Mouse (Mus musculus): ENCODE data around the gene Capn7. TPM values are rescaled to one million over a fixed set of nuclear protein-coding genes. Genes with fewer than 3 reads are reported as not detected.
A peak's percentile ranks its signal among the peaks of the same experiment; 100 is the strongest.

The Capn7 gene
- polyA plus RNA-seq, 1 experiment: 1.9 TPM

- Histone ChIP-seq H3K27me3 (replicated peaks) (peaks cover 53% of the 10 kb centered on the region), H3K9me3 (peaks cover 4% of the 10 kb centered on the region; the same call in 1 of the 2 replicates), H3K36me3 (replicated peaks; ENCODE audit: low read length) (no peaks in the 10 kb centered on the region), H3K4me1 (peaks cover 30% of the 10 kb centered on the region), H3K4me3 (replicated peaks) (no peak overlapping the region)
- no peak for TF ChIP-seq GATA1 (IDR thresholded peaks at IDR 0.05; ENCODE audit: borderline replicate concordance, low read length)
- no peak for TF ChIP-seq FLI1 (IDR thresholded peaks at IDR 0.05; ENCODE audit: low read length)
Observed at GRCm38 (mm10) chr14:31384366-31385323, 48.2 kb downstream of the Capn7 start.

- no peak for TF ChIP-seq GATA1 (IDR thresholded peaks at IDR 0.05; ENCODE audit: borderline replicate concordance, low read length)
- TF ChIP-seq FLI1 (IDR thresholded peaks at IDR 0.05; ENCODE audit: low read length): no peak
- H3K9me3 ChIP-seq: peaks cover 4% of the 10 kb centered on the region; the same call in 1 of the 2 replicates
- H3K4me3 ChIP-seq (replicated peaks): no peak overlapping the region
- peaks cover 30% of the 10 kb centered on the region for H3K4me1 ChIP-seq
- peaks cover 60% of the 10 kb centered on the region for H3K27me3 ChIP-seq (replicated peaks)
- H3K36me3 ChIP-seq (replicated peaks; ENCODE audit: low read length): no peaks in the 10 kb centered on the region
Observed at GRCm38 (mm10) chr14:31385406-31385805, 49.0 kb downstream of the Capn7 start.

- Histone ChIP-seq H3K4me3 (replicated peaks) (no peak overlapping the region), H3K9me3 (peaks cover 4% of the 10 kb centered on the region; the same call in 1 of the 2 replicates), H3K27me3 (replicated peaks) (peaks cover 63% of the 10 kb centered on the region), H3K4me1 (peaks cover 30% of the 10 kb centered on the region), H3K36me3 (replicated peaks; ENCODE audit: low read length) (no peaks in the 10 kb centered on the region)
- TF ChIP-seq FLI1 (IDR thresholded peaks at IDR 0.05; ENCODE audit: low read length) (no peak), GATA1 (IDR thresholded peaks at IDR 0.05; ENCODE audit: borderline replicate concordance, low read length) (no peak)
Observed at GRCm38 (mm10) chr14:31385977-31386697, 49.7 kb downstream of the Capn7 start.

- peak overlapping the region; percentile 57 for H3K4me3 ChIP-seq (replicated peaks)
- H3K9me3 ChIP-seq: peaks cover 2% of the 10 kb centered on the region; the same call in 1 of the 2 replicates
- TF ChIP-seq GATA1 (IDR thresholded peaks at IDR 0.05; ENCODE audit: borderline replicate concordance, low read length) (no peak), FLI1 (IDR thresholded peaks at IDR 0.05; ENCODE audit: low read length) (no peak)
- no peaks in the 10 kb centered on the region for H3K36me3 ChIP-seq (replicated peaks; ENCODE audit: low read length)
- H3K4me1 ChIP-seq: peaks cover 30% of the 10 kb centered on the region
- H3K27me3 ChIP-seq (replicated peaks): peaks cover 67% of the 10 kb centered on the region
Observed at GRCm38 (mm10) chr14:31387301-31387981, 51.0 kb downstream of the Capn7 start.

GRCm38 (mm10) chr14:31388086-31388872 lies 51.8 kb downstream of the Capn7 start:
- no peak for TF ChIP-seq FLI1 (IDR thresholded peaks at IDR 0.05; ENCODE audit: low read length)
- H3K27me3 ChIP-seq (replicated peaks): peaks cover 71% of the 10 kb centered on the region
- peaks cover 38% of the 10 kb centered on the region for H3K4me1 ChIP-seq
- no peak overlapping the region for H3K4me3 ChIP-seq (replicated peaks)
- no peaks in the 10 kb centered on the region for H3K36me3 ChIP-seq (replicated peaks; ENCODE audit: low read length)
- no peaks in the 10 kb centered on the region for H3K9me3 ChIP-seq

- Histone ChIP-seq H3K9me3 (no peaks in the 10 kb centered on the region), H3K4me3 (replicated peaks) (no peak overlapping the region), H3K27me3 (replicated peaks) (peaks cover 68% of the 10 kb centered on the region), H3K36me3 (replicated peaks; ENCODE audit: low read length) (no peaks in the 10 kb centered on the region), H3K4me1 (peaks cover 32% of the 10 kb centered on the region)
- TF ChIP-seq FLI1 (IDR thresholded peaks at IDR 0.05; ENCODE audit: low read length) (no peak), GATA1 (IDR thresholded peaks at IDR 0.05; ENCODE audit: borderline replicate concordance, low read length) (no peak)
Observed at GRCm38 (mm10) chr14:31389421-31390147, 53.1 kb downstream of the Capn7 start.

- peaks cover 18% of the 10 kb centered on the region for H3K4me1 ChIP-seq
- peak overlapping the region; percentile 21 for H3K4me3 ChIP-seq (replicated peaks)
- no peak for TF ChIP-seq FLI1 (IDR thresholded peaks at IDR 0.05; ENCODE audit: low read length)
- no peak for TF ChIP-seq GATA1 (IDR thresholded peaks at IDR 0.05; ENCODE audit: borderline replicate concordance, low read length)
- H3K9me3 ChIP-seq: peaks cover 13% of the 10 kb centered on the region
- peaks cover 66% of the 10 kb centered on the region for H3K27me3 ChIP-seq (replicated peaks)
- H3K36me3 ChIP-seq (replicated peaks; ENCODE audit: low read length): no peaks in the 10 kb centered on the region
Observed at GRCm38 (mm10) chr14:31392300-31392699, 55.9 kb downstream of the Capn7 start.

- Histone ChIP-seq H3K9me3 (peaks cover 13% of the 10 kb centered on the region), H3K27me3 (replicated peaks) (peaks cover 66% of the 10 kb centered on the region), H3K36me3 (replicated peaks; ENCODE audit: low read length) (no peaks in the 10 kb centered on the region), H3K4me3 (replicated peaks) (peak overlapping the region; percentile 9), H3K4me1 (peaks cover 11% of the 10 kb centered on the region)
- TF ChIP-seq FLI1 (IDR thresholded peaks at IDR 0.05; ENCODE audit: low read length): no peak
- TF ChIP-seq GATA1 (IDR thresholded peaks at IDR 0.05; ENCODE audit: borderline replicate concordance, low read length): no peak
Observed at GRCm38 (mm10) chr14:31392873-31393545, 56.6 kb downstream of the Capn7 start.
